Mouse (Mus musculus): ENCODE measurements at regions not wholly inside any gene's neighbourhood (a gene's known extent, or its start where the extent isn't known, plus 50 kb on each side); places are given as distances from the start of the nearest gene placed in this dataset.

- no peak for DNase-seq (ENCODE audit: low spot score in 2 of 2)
Measured at GRCm38 (mm10) chr1:90268131-90268691, 64.4 kb downstream of the Ackr3 start.

- no peak for DNase-seq (ENCODE audit: low spot score in 2 of 2)
Measured at GRCm38 (mm10) chr1:90268951-90269350, 65.2 kb downstream of the Ackr3 start.

- no peak for DNase-seq (ENCODE audit: low spot score in 2 of 2)
Measured at GRCm38 (mm10) chr1:90269836-90270235, 66.1 kb downstream of the Ackr3 start.

- DNase-seq (ENCODE audit: low spot score in 2 of 2), result no peak
Measured at GRCm38 (mm10) chr1:90271326-90271725, 67.5 kb downstream of the Ackr3 start.

GRCm38 (mm10) chr1:90272411-90272810, 68.6 kb downstream of the Ackr3 start:
- DNase-seq (ENCODE audit: low spot score in 2 of 2), result no peak

- peak in 1 of 2 experiments; percentile 27 for DNase-seq (ENCODE audit: low spot score in 2 of 2)
Measured at GRCm38 (mm10) chr1:90272830-90273628, 69.2 kb downstream of the Ackr3 start.

- DNase-seq (ENCODE audit: low spot score in 2 of 2), result no peak
Measured at GRCm38 (mm10) chr1:90273629-90273928, 69.8 kb downstream of the Ackr3 start.

GRCm38 (mm10) chr1:90274968-90275651, 71.3 kb downstream of the Ackr3 start:
- no peak for DNase-seq (ENCODE audit: low spot score in 2 of 2)

- peak in 1 of 2 experiments; percentile 69 for DNase-seq (ENCODE audit: low spot score in 2 of 2)
Measured at GRCm38 (mm10) chr1:90275786-90276520, 72.2 kb downstream of the Ackr3 start.

- DNase-seq (ENCODE audit: low spot score in 2 of 2), result no peak
Measured at GRCm38 (mm10) chr1:90277486-90278255, 73.9 kb downstream of the Ackr3 start.

- DNase-seq (ENCODE audit: low spot score in 2 of 2), result no peak
Measured at GRCm38 (mm10) chr1:90279066-90279839, 75.5 kb downstream of the Ackr3 start.

- no peak for DNase-seq (ENCODE audit: low spot score in 2 of 2)
Measured at GRCm38 (mm10) chr1:90280227-90280626, 76.4 kb downstream of the Ackr3 start.

- DNase-seq (ENCODE audit: low spot score in 2 of 2), result no peak
Measured at GRCm38 (mm10) chr1:90281255-90281654, 77.5 kb downstream of the Ackr3 start.

GRCm38 (mm10) chr1:90281956-90282355, 78.2 kb downstream of the Ackr3 start:
- DNase-seq (ENCODE audit: low spot score in 2 of 2), result no peak

- DNase-seq (ENCODE audit: low spot score in 2 of 2), result no peak
Measured at GRCm38 (mm10) chr1:90282367-90282766, 78.6 kb downstream of the Ackr3 start.

GRCm38 (mm10) chr1:90283176-90283775, 79.5 kb downstream of the Ackr3 start:
- DNase-seq (ENCODE audit: low spot score in 2 of 2), result no peak

- DNase-seq (ENCODE audit: low spot score in 2 of 2), result no peak
Measured at GRCm38 (mm10) chr1:90283912-90284636, 80.3 kb downstream of the Ackr3 start.

- no peak for DNase-seq (ENCODE audit: low spot score in 2 of 2)
Measured at GRCm38 (mm10) chr1:90285318-90285717, 81.5 kb downstream of the Ackr3 start.

GRCm38 (mm10) chr1:90287251-90287650, 83.5 kb downstream of the Ackr3 start:
- no peak for DNase-seq (ENCODE audit: low spot score in 2 of 2)
